Mouse (Mus musculus) stomach, embryonic 14.5 days (tissue): ENCODE data around the gene Tmem247. TPM values are rescaled to one million over a fixed set of nuclear protein-coding genes. Genes with fewer than 3 reads are reported as not detected.

Source experiments
- ATAC-seq: fragments of 200-750 bp; cut with Nextera tagmentation; 2 replicates; pipeline ENCODE4 v1.8.0; 2017; ENCODE audit warnings: low read depth, moderate TSS enrichment; ENCODE audit not compliant: insufficient number of reproducible peaks, insufficient read depth, low FRiP score
- H3K27ac ChIP-seq: fragments of 300-500 bp; sonication (generic); 2 replicates; pipeline ENCODE4 v1.5.1; 2014; ENCODE audit warnings: mild to moderate bottlenecking, low read length, moderate library complexity, mixed read lengths
- H3K27me3 ChIP-seq: fragments of 300-500 bp; sonication (generic); 2 replicates; pipeline ENCODE4 v1.6.1; 2014; ENCODE audit warnings: low read length, control low read depth, mixed read lengths; ENCODE audit not compliant: control insufficient read depth, insufficient read depth
- H3K36me3 ChIP-seq: fragments of 300-500 bp; sonication (generic); 2 replicates; pipeline ENCODE4 v1.6.1; 2014; ENCODE audit warnings: mild to moderate bottlenecking, control low read depth, low read length, moderate library complexity, mixed read lengths; ENCODE audit not compliant: control insufficient read depth, insufficient read depth
- H3K4me1 ChIP-seq: fragments of 300-500 bp; sonication (generic); 2 replicates; pipeline ENCODE4 v1.6.1; 2014; ENCODE audit warnings: low read length, control low read depth, mixed read lengths; ENCODE audit not compliant: control insufficient read depth, insufficient read depth
- H3K4me2 ChIP-seq: fragments of 300-500 bp; sonication (generic); replicated peaks from 2 replicates; pipeline ENCODE4 v1.6.1; 2014; ENCODE audit warnings: low read depth, low read length, control low read depth
- H3K4me3 ChIP-seq: fragments of 300-500 bp; sonication (generic); 2 replicates; pipeline ENCODE4 v1.5.1; 2014; ENCODE audit warnings: low read depth, low read length, control low read depth
- H3K9ac ChIP-seq: fragments of 300-500 bp; sonication (generic); replicated peaks from 2 replicates; pipeline ENCODE4 v1.6.1; 2014; ENCODE audit warnings: low read depth, mild to moderate bottlenecking, control low read depth, low read length, moderate library complexity, mixed read lengths
- H3K9me3 ChIP-seq: fragments of 300-500 bp; sonication (generic); 2 replicates; pipeline ENCODE4 v1.6.1; 2016; ENCODE audit warnings: low read depth, low read length, control low read depth; ENCODE audit not compliant: control insufficient read depth
- WGBS: fragments of 180-500 bp; shearing (Covaris S2); extraction: QIAGEN DNeasy Blood & Tissue Kit; methylation state at CpG from one replicate; pipeline ENCODE4 v1.1.7; 2014; 5-methylcytosine and 5-hydroxymethylcytosine counted together
- polyA plus RNA-seq: library from polyadenylated mRNA; unstranded; fragments of >200 nt; fragmentation: Nextera tagmentation; extraction: Ambion mirVana; gene quantifications from 2 replicates; pipeline ENCODE4 v1.2.1, GENCODE M21; 2014

Gene Tmem247
- not detected in 2 replicates for polyA plus RNA-seq

DNA sequence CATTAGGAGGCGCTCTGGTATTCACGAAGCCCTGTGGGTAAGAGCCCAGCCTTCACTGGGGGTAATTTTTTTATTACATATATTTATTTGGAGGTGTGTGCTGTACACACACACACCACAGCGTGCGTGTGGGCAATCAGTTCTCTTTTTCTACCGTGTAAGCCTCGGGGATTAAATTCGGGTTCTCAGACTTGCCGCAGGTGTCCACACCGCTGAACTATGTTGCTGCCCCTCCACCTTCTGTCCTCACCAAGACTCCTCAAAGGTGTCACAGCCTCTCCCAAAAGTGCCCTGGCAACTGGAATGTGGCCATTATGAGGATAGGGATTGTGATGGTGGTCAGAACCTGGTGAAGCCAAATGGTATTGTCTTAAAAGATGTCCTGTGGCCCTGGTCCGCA lies at the start of gene Tmem247:
Gene Tmem247 (plus strand): TSS at position 301 of the 400 bp plus-strand sequence.
- Histone ChIP-seq H3K36me3 (no peaks in the 10 kb centered on the region), H3K27ac (no peak within 1 kb of the TSS), H3K27me3 (no peaks in the 10 kb centered on the region), H3K4me3 (no peak within 1 kb of the TSS), H3K4me2 (no peak within 1 kb of the TSS), H3K4me1 (no peaks in the 10 kb centered on the region), H3K9me3 (no peaks in the 10 kb centered on the region), H3K9ac (no peak within 1 kb of the TSS)
- WGBS = 91% methylated on average over 10 of the region's 10 CpGs
- no peak for ATAC-seq

GRCm38 (mm10) chr17:86870586-86870985 lies 46.6 kb upstream of the Tmem247 start:
- Histone ChIP-seq H3K9ac (no peak overlapping the region), H3K4me3 (no peak overlapping the region), H3K4me1 (no peaks in the 10 kb centered on the region), H3K27ac (no peak overlapping the region), H3K9me3 (no peaks in the 10 kb centered on the region), H3K27me3 (no peaks in the 10 kb centered on the region), H3K36me3 (no peaks in the 10 kb centered on the region), H3K4me2 (no peak overlapping the region)
- WGBS = 91% methylated on average over 8 of the region's 8 CpGs
- ATAC-seq = no peak

DNA sequence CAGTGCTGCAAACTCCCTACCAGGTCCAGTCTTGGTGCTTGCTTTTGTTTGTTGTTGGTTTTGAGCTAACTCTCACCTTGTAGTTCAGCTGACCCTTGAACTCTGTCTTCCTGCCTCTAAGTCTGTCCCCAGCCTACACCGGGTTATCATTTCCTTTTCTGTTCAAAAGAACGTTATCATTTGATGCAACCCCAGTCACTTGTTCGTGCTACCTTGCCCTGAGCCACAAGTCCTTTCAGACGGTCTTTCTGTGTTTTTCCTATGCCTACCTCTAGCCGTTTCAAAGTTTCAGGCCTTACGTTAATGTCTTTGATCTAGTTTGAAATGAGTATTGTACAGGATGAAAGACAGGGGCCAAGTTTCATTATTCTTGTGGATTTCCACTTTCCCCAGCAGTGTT lies 44.5 kb upstream of the Tmem247 start:
- Histone ChIP-seq H3K4me3 (no peak overlapping the region), H3K4me2 (no peak overlapping the region), H3K4me1 (no peaks in the 10 kb centered on the region), H3K27ac (no peak overlapping the region), H3K9me3 (no peaks in the 10 kb centered on the region), H3K36me3 (no peaks in the 10 kb centered on the region), H3K9ac (no peak overlapping the region), H3K27me3 (no peaks in the 10 kb centered on the region)
- 62% methylated on average over 6 of the region's 6 CpGs for WGBS
- no peak for ATAC-seq

- WGBS = 76% methylated on average over 9 of the region's 9 CpGs
- no peaks in the 10 kb centered on the region for H3K27me3 ChIP-seq
- no peak for ATAC-seq
- no peak overlapping the region for H3K9ac ChIP-seq
- H3K27ac ChIP-seq = no peak overlapping the region
- H3K9me3 ChIP-seq = no peaks in the 10 kb centered on the region
- H3K4me3 ChIP-seq = no peak overlapping the region
- H3K36me3 ChIP-seq = no peaks in the 10 kb centered on the region
- H3K4me2 ChIP-seq = no peak overlapping the region
- H3K4me1 ChIP-seq = no peaks in the 10 kb centered on the region
These were observed 40.2 kb upstream of the Tmem247 start for GRCm38 (mm10) chr17:86876940-86877339.

GRCm38 (mm10) chr17:86877747-86878146 lies 39.4 kb upstream of the Tmem247 start:
- Histone ChIP-seq H3K4me2 (no peak overlapping the region), H3K4me1 (no peaks in the 10 kb centered on the region), H3K27me3 (no peaks in the 10 kb centered on the region), H3K27ac (no peak overlapping the region), H3K4me3 (no peak overlapping the region), H3K9ac (no peak overlapping the region), H3K36me3 (no peaks in the 10 kb centered on the region), H3K9me3 (no peaks in the 10 kb centered on the region)
- WGBS = 72% methylated on average over 2 of the region's 2 CpGs
- no peak for ATAC-seq

DNA sequence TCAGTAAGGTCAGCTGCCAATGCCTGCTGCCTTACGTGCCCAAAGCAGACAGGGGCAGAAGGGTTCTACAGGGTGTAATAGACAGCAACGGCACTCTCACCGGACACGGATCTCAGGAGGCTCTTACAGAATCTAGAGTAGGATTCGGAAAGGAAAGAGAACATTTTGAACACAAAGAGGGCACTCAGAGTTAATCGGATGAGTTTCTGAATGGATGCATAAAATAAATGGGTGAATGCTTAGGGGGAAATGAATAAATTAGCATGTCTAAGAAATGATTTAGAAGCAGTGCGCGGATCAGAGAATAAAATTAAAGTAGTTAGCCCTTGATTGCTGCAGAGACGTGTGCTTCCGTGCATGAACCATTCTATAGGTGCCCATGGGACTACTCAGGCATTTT lies 37.1 kb upstream of the Tmem247 start:
- H3K27ac ChIP-seq = no peak overlapping the region

DNA sequence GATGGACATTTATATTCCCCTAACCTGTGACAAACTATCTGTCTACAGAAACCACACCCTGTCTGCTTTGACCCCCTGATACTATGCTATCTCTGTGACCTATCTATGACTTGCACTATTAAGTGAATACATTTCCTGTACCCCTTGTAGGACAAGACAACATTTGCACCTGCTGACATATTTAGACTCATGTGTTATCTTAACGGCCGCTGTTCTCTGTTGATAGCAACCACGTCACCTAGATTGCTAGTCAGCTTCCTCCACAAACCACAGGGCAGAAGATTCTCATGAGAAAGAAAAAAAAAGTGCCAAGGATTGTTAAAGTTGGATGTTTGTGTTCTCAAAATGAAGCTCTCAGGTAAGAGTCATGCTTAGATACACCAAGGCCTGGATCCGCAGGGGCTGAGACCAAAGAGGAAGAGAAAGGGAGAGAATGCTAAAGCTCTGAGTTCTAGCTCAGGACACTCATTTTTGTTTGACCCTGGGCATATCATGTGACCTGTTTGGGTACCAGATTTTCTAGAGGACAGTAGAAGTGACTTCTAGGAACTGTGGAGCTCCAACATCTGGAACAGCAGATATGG lies 36.6 kb upstream of the Tmem247 start:
- no peaks in the 10 kb centered on the region for H3K4me1 ChIP-seq
- H3K4me2 ChIP-seq = no peak overlapping the region
- no peak overlapping the region for H3K27ac ChIP-seq
- WGBS = 70% methylated on average over 4 of the region's 4 CpGs
- H3K27me3 ChIP-seq = no peaks in the 10 kb centered on the region
- no peak for ATAC-seq
- no peaks in the 10 kb centered on the region for H3K36me3 ChIP-seq
- H3K4me3 ChIP-seq = no peak overlapping the region
- H3K9ac ChIP-seq = no peak overlapping the region
- H3K9me3 ChIP-seq = no peaks in the 10 kb centered on the region

More for the DNA sequence above, 37.1 kb upstream of the Tmem247 start:
- H3K9ac ChIP-seq = no peak overlapping the region
- no peaks in the 10 kb centered on the region for H3K36me3 ChIP-seq
- no peak overlapping the region for H3K4me2 ChIP-seq
- H3K9me3 ChIP-seq = no peaks in the 10 kb centered on the region
- H3K27me3 ChIP-seq = no peaks in the 10 kb centered on the region
- H3K4me3 ChIP-seq = no peak overlapping the region
- ATAC-seq = no peak
- 87% methylated on average over 10 of the region's 10 CpGs for WGBS
- H3K4me1 ChIP-seq = no peaks in the 10 kb centered on the region

- Histone ChIP-seq H3K36me3 (no peaks in the 10 kb centered on the region), H3K9ac (no peak overlapping the region), H3K27me3 (no peaks in the 10 kb centered on the region), H3K9me3 (no peaks in the 10 kb centered on the region), H3K4me1 (no peaks in the 10 kb centered on the region), H3K4me2 (no peak overlapping the region), H3K4me3 (no peak overlapping the region), H3K27ac (no peak overlapping the region)
- WGBS = 81% methylated on average over 4 of the region's 4 CpGs
- ATAC-seq = no peak
These were observed 22.0 kb upstream of the Tmem247 start for GRCm38 (mm10) chr17:86895191-86895590.

GRCm38 (mm10) chr17:86897486-86898165 lies 19.5 kb upstream of the Tmem247 start:
- Histone ChIP-seq H3K27ac (no peak overlapping the region), H3K9ac (no peak overlapping the region), H3K4me2 (no peak overlapping the region), H3K9me3 (no peaks in the 10 kb centered on the region), H3K4me1 (no peaks in the 10 kb centered on the region), H3K36me3 (no peaks in the 10 kb centered on the region), H3K27me3 (no peaks in the 10 kb centered on the region), H3K4me3 (no peak overlapping the region)
- no peak for ATAC-seq
- 92% methylated on average over 6 of the region's 6 CpGs for WGBS
